Mouse (Mus musculus) c-Kit-positive CD71-negative TER-119-negative erythroid progenitor cells, embryonic 14.5 days (primary cell): ENCODE measurements at regions not wholly inside any gene's neighbourhood (a gene's known extent, or its start where the extent isn't known, plus 50 kb on each side); places are given as distances from the start of the nearest gene placed in this dataset.

Source experiments
- DNase-seq: peaks from one replicate; pipeline ENCODE4 v3.0.0-alpha.2; 2013; ENCODE audit warnings: low read depth

GRCm38 (mm10) chr16:73424851-73425250, 986.8 kb downstream of the Robo2 start:
- DNase-seq = no peak

GRCm38 (mm10) chr16:73424311-73424710, 987.3 kb downstream of the Robo2 start:
- DNase-seq = no peak

- DNase-seq = no peak
Measured at GRCm38 (mm10) chr16:73404509-73404908, 1007.1 kb downstream of the Robo2 start.

- no peak for DNase-seq
Measured at GRCm38 (mm10) chr16:73404099-73404498, 1007.5 kb downstream of the Robo2 start.

- DNase-seq = no peak
Measured at GRCm38 (mm10) chr16:73379056-73379455, 1032.6 kb downstream of the Robo2 start.

GRCm38 (mm10) chr16:73374608-73375165, 1036.9 kb downstream of the Robo2 start:
- DNase-seq = no peak

- no peak for DNase-seq
Measured at GRCm38 (mm10) chr16:73368607-73369233, 1042.9 kb downstream of the Robo2 start.

- no peak for DNase-seq
Measured at GRCm38 (mm10) chr16:73367926-73368325, 1043.7 kb downstream of the Robo2 start.

- DNase-seq = no peak
Measured at GRCm38 (mm10) chr16:73367226-73367840, 1044.3 kb downstream of the Robo2 start.

GRCm38 (mm10) chr16:73350698-73351097, 1042.6 kb downstream of the Robo1 start:
- DNase-seq = no peak

GRCm38 (mm10) chr16:73343941-73344340, 1035.8 kb downstream of the Robo1 start:
- DNase-seq = no peak

- DNase-seq = no peak
Measured at GRCm38 (mm10) chr16:73343531-73343930, 1035.4 kb downstream of the Robo1 start.

GRCm38 (mm10) chr16:73317644-73318043, 1009.5 kb downstream of the Robo1 start:
- no peak for DNase-seq

- DNase-seq = no peak
Measured at GRCm38 (mm10) chr16:73310096-73310495, 1002.0 kb downstream of the Robo1 start.

GRCm38 (mm10) chr16:73279951-73280350, 971.8 kb downstream of the Robo1 start:
- DNase-seq = no peak

- DNase-seq = no peak
Measured at GRCm38 (mm10) chr16:73259691-73260090, 951.6 kb downstream of the Robo1 start.

- DNase-seq = no peak
Measured at GRCm38 (mm10) chr16:73259283-73259682, 951.2 kb downstream of the Robo1 start.

GRCm38 (mm10) chr16:73245073-73245590, 937.0 kb downstream of the Robo1 start:
- DNase-seq = no peak

GRCm38 (mm10) chr16:73230599-73230998, 922.5 kb downstream of the Robo1 start:
- DNase-seq = no peak

- DNase-seq = no peak
Measured at GRCm38 (mm10) chr16:73217555-73217954, 909.4 kb downstream of the Robo1 start.

GRCm38 (mm10) chr16:73203542-73203941, 895.4 kb downstream of the Robo1 start:
- DNase-seq = no peak

- no peak for DNase-seq
Measured at GRCm38 (mm10) chr16:73200991-73201390, 892.9 kb downstream of the Robo1 start.

- no peak for DNase-seq
Measured at GRCm38 (mm10) chr16:73182776-73183175, 874.7 kb downstream of the Robo1 start.
